Mouse (Mus musculus): ENCODE results near the gene Prrg3.
"Not testable (repeated sequence)": the region's sequence is repeated elsewhere in the genome, so short reads cannot be mapped to it uniquely, and the experiment has no call there.

Gene Prrg3

GRCm38 (mm10) chrX:71962073-71963051 is at the start of gene Prrg3:
Gene Prrg3 (plus strand): TSS chrX:71962624.
- no peak for DNase-seq

- peak; percentile 44 for DNase-seq
Measured at GRCm38 (mm10) chrX:71946631-71947030, 15.8 kb upstream of the Prrg3 start.

GRCm38 (mm10) chrX:71958366-71958765 is 4.1 kb upstream of the Prrg3 start:
- no peak for DNase-seq

GRCm38 (mm10) chrX:71963275-71963912 is 970 bp downstream of the Prrg3 start:
- DNase-seq: no peak

- DNase-seq: no peak
Measured at GRCm38 (mm10) chrX:71968216-71968615, 5.8 kb downstream of the Prrg3 start.

- DNase-seq: no peak
Measured at GRCm38 (mm10) chrX:71968816-71969215, 6.4 kb downstream of the Prrg3 start.

- DNase-seq: no peak
Measured at GRCm38 (mm10) chrX:71971325-71971724, 8.9 kb downstream of the Prrg3 start.

- no peak for DNase-seq
Measured at GRCm38 (mm10) chrX:71972686-71973085, 10.3 kb downstream of the Prrg3 start, which contains the start of gene Fate1. Gene Fate1 (plus strand): TSS chrX:71972986.

- DNase-seq: not testable (repeated sequence)
Measured at GRCm38 (mm10) chrX:71977681-71978080, 15.3 kb downstream of the Prrg3 start.

- DNase-seq: no peak
Measured at GRCm38 (mm10) chrX:71980443-71980842, 18.0 kb downstream of the Prrg3 start.

- no peak for DNase-seq
Measured at GRCm38 (mm10) chrX:71981322-71981721, 18.9 kb downstream of the Prrg3 start.

- DNase-seq: no peak
Measured at GRCm38 (mm10) chrX:71983205-71983604, 20.8 kb downstream of the Prrg3 start.

- peak; percentile 9 for DNase-seq
Measured at GRCm38 (mm10) chrX:71983775-71984174, 21.4 kb downstream of the Prrg3 start.

GRCm38 (mm10) chrX:71991549-71991948 is 29.1 kb downstream of the Prrg3 start, which contains the start of gene Cnga2:
Gene Cnga2 (plus strand): TSS chrX:71991849.
- DNase-seq: no peak

- DNase-seq: no peak
Measured at GRCm38 (mm10) chrX:71995972-71996371, 33.5 kb downstream of the Prrg3 start.

- DNase-seq: no peak
Measured at GRCm38 (mm10) chrX:72009930-72010329, 47.5 kb downstream of the Prrg3 start.

- DNase-seq: no peak
Measured at GRCm38 (mm10) chrX:72012236-72012635, 49.8 kb downstream of the Prrg3 start.

GRCm38 (mm10) chrX:72012804-72013203 is 50.4 kb downstream of the Prrg3 start:
- DNase-seq: peak; percentile 20

GRCm38 (mm10) chrX:72022241-72022640 is 59.8 kb downstream of the Prrg3 start:
- no peak for DNase-seq
